Mouse (Mus musculus) limb, embryonic 15.5 days (tissue): ENCODE data around the gene Klc3. TPM values are rescaled to one million over a fixed set of nuclear protein-coding genes. Genes with fewer than 3 reads are reported as not detected.

ENCODE experiments used
- ATAC-seq: fragments of 200-750 bp; cut with Nextera tagmentation; 2 replicates; pipeline ENCODE4 v1.8.0; 2017; ENCODE audit warnings: low read depth, moderate TSS enrichment; ENCODE audit not compliant: insufficient number of reproducible peaks, low FRiP score, low TSS enrichment
- H3K27ac ChIP-seq: fragments of 300-500 bp; sonication (generic); 2 replicates; pipeline ENCODE4 v1.5.1; 2015; ENCODE audit warnings: moderate library complexity, mild to moderate bottlenecking, inconsistent platforms
- H3K27me3 ChIP-seq: fragments of 300-500 bp; sonication (generic); 2 replicates; pipeline ENCODE4 v1.6.1; 2015; ENCODE audit warnings: inconsistent platforms
- H3K36me3 ChIP-seq: fragments of 300-500 bp; sonication (generic); 2 replicates; pipeline ENCODE4 v1.6.1; 2015; ENCODE audit warnings: inconsistent platforms
- H3K4me1 ChIP-seq: fragments of 300-500 bp; sonication (generic); 2 replicates; pipeline ENCODE4 v1.6.1; 2015; ENCODE audit warnings: inconsistent platforms
- H3K4me2 ChIP-seq: fragments of 300-500 bp; sonication (generic); 2 replicates; pipeline ENCODE4 v1.6.1; 2015; ENCODE audit warnings: mild to moderate bottlenecking, inconsistent platforms
- H3K4me3 ChIP-seq: fragments of 300-500 bp; sonication (generic); 2 replicates; pipeline ENCODE4 v1.5.1; 2015; ENCODE audit warnings: mild to moderate bottlenecking, inconsistent platforms
- H3K9ac ChIP-seq: fragments of 300-500 bp; sonication (generic); 2 replicates; pipeline ENCODE4 v1.6.1; 2015; ENCODE audit warnings: inconsistent platforms
- H3K9me3 ChIP-seq: fragments of 300-500 bp; sonication (generic); 2 replicates; pipeline ENCODE4 v1.6.1; 2016; ENCODE audit warnings: inconsistent platforms
- WGBS: fragments of 180-500 bp; shearing (Covaris S2); methylation state at CpG from one replicate; pipeline ENCODE4 v1.1.7; 2015; 5-methylcytosine and 5-hydroxymethylcytosine counted together
- polyA plus RNA-seq: library from polyadenylated mRNA; unstranded; fragments of >200 nt; fragmentation: Nextera tagmentation; extraction: Ambion mirVana; gene quantifications from 2 replicates; pipeline ENCODE4 v1.2.1, GENCODE M21; 2015

The Klc3 gene
- polyA plus RNA-seq, 1 experiment from 2014 or later, result 37.6 TPM

- WGBS, result 80% methylated on average over 6 of the region's 6 CpGs
- no peak overlapping the region for H3K9ac ChIP-seq
- H3K27ac ChIP-seq, result no peak overlapping the region
- no peak for ATAC-seq
- H3K36me3 ChIP-seq, result peaks cover 70% of the 10 kb centered on the region
- H3K27me3 ChIP-seq, result peaks cover 6% of the 10 kb centered on the region; the same call in 1 of the 2 replicates
- no peaks in the 10 kb centered on the region for H3K4me1 ChIP-seq
- no peak overlapping the region for H3K4me2 ChIP-seq
- no peak overlapping the region for H3K4me3 ChIP-seq
- H3K9me3 ChIP-seq, result no peaks in the 10 kb centered on the region
Observed at GRCm38 (mm10) chr7:19426888-19427287, 23.0 kb upstream of the Klc3 start.

DNA sequence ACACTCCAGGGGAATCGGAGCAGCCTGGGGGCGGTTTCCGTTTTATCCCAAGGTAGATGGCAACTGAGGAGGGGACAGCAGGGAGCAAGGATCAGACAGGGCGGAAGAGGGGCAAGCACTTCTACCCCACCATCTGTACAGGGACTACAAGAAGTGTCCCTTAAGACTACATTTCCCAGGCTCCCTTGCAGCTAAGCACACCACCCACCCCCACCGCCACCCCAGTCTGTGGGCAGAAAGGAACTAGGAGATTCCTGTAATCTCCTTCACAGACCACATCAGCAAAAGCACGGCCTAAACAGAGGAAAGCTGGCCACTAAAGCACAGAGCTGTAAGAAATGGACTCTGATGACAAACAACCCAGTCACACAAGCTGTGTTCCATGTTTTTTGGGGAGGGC lies 22.4 kb upstream of the Klc3 start:
- no peak for ATAC-seq
- Histone ChIP-seq H3K27ac (no peak overlapping the region), H3K36me3 (peaks cover 65% of the 10 kb centered on the region), H3K9me3 (no peaks in the 10 kb centered on the region), H3K9ac (no peak overlapping the region), H3K4me2 (no peak overlapping the region), H3K27me3 (peaks cover 10% of the 10 kb centered on the region), H3K4me1 (peaks cover 3% of the 10 kb centered on the region; the same call in 1 of the 2 replicates), H3K4me3 (no peak overlapping the region)
- 77% methylated on average over 6 of the region's 6 CpGs for WGBS

DNA sequence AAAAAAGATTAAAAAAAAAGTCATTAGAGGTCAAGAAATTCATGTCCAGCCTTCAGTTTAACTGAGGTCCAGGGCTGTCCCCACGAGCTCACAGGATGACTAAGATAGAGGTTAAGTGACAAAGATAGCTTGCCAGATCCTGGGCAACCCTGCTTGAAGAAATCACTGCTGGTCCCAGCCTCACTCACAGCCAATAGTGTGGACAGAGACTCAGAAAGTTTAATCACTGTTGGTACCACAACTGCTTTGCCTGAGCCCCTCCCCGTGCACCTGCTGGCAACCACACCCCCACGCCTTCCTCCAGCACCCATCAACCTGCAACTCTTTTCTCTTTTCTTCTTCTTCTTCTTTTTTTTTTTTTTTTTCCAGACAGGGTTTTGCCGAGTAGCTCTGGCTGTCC lies 20.1 kb upstream of the Klc3 start:
- Histone ChIP-seq H3K4me2 (no peak overlapping the region), H3K36me3 (peaks cover 42% of the 10 kb centered on the region), H3K9ac (no peak overlapping the region), H3K4me1 (peaks cover 13% of the 10 kb centered on the region), H3K9me3 (no peaks in the 10 kb centered on the region), H3K27me3 (peaks cover 31% of the 10 kb centered on the region), H3K4me3 (no peak overlapping the region), H3K27ac (no peak overlapping the region)
- no peak for ATAC-seq
- 57% methylated on average over 4 of the region's 4 CpGs for WGBS

DNA sequence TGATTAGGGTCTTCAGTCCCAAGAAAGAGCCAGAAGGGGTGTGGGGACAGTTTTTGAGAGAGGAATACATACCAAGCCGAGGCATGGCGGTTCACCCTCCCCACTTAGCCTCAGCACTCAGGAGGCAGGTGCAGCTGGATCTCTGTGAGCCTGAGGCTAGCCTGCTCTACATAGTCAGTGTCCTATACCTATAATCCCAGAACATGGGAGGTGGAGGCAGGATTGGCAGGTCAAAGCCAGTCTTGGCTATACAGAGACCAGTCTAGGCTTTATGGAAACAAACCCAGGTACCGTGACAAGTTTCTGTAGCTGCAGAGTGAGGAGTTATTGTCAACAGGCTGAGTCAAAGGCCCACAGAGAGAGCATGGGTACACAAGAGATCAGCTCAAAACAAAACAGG lies 19.2 kb upstream of the Klc3 start:
- no peak for ATAC-seq
- no peak overlapping the region for H3K27ac ChIP-seq
- no peaks in the 10 kb centered on the region for H3K9me3 ChIP-seq
- no peak overlapping the region for H3K9ac ChIP-seq
- 91% methylated on average over 3 of the region's 3 CpGs for WGBS
- H3K27me3 ChIP-seq, result peaks cover 40% of the 10 kb centered on the region
- peaks cover 32% of the 10 kb centered on the region for H3K36me3 ChIP-seq
- no peak overlapping the region for H3K4me3 ChIP-seq
- peaks cover 13% of the 10 kb centered on the region for H3K4me1 ChIP-seq
- H3K4me2 ChIP-seq, result no peak overlapping the region

DNA sequence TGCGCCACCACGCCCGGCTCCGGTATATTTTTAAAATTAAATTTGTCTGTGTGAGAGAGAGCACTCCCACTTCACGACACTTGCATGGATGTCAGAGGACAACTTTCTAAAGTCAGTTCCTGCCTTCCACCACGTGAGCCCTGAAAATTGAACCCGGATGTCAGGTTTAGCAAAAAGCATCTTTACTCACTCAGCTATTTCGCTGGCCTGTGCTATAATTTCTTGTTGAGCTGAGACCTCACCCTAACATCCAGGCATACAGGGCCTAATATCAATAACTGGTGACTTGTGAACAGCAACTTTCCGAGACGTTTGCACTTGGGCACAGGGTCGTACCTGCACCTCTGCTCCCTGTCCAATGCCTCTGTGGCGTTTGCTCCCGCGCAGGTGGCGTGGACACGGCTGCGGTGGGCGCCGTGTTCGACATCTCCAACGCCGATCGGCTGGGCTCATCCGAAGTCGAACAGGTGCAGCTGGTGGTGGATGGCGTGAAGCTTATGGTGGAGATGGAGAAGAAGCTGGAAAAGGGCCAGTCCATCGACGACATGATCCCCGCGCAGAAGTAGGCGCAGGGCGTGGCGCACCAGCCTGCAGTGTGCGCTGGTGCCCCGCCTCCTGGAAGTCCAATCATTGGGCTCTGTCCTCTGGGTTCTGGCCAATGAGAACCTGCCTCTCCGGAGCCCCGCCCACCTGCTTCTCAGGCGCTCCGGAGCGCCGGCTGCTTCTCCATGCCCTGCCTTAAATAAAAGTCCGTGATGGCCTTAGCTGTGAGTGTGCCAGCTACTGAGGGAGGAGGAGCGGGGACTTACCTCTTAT lies 17.1 kb upstream of the Klc3 start:
- ATAC-seq, result peak; percentile 74; the same call in 1 of the 2 replicates
- H3K4me2 ChIP-seq, result peak overlapping the region; percentile 48
- no peak overlapping the region for H3K9ac ChIP-seq
- H3K27me3 ChIP-seq, result peaks cover 56% of the 10 kb centered on the region
- peaks cover 13% of the 10 kb centered on the region for H3K4me1 ChIP-seq
- H3K9me3 ChIP-seq, result no peaks in the 10 kb centered on the region
- WGBS, result 11% methylated on average over 43 of the region's 43 CpGs
- H3K36me3 ChIP-seq, result peaks cover 12% of the 10 kb centered on the region
- no peak overlapping the region for H3K27ac ChIP-seq
- peak overlapping the region; percentile 28 for H3K4me3 ChIP-seq

- H3K4me1 ChIP-seq, result peaks cover 13% of the 10 kb centered on the region
- H3K4me2 ChIP-seq, result peak overlapping the region; percentile 20; the same call in 1 of the 2 replicates
- no peak overlapping the region for H3K27ac ChIP-seq
- 5% methylated on average over 28 of the region's 28 CpGs for WGBS
- no peak overlapping the region for H3K4me3 ChIP-seq
- no peak overlapping the region for H3K9ac ChIP-seq
- ATAC-seq, result no peak
- peaks cover 56% of the 10 kb centered on the region for H3K27me3 ChIP-seq
- no peaks in the 10 kb centered on the region for H3K9me3 ChIP-seq
- H3K36me3 ChIP-seq, result peaks cover 3% of the 10 kb centered on the region
Observed at GRCm38 (mm10) chr7:19420121-19420520, 16.2 kb upstream of the Klc3 start.

DNA sequence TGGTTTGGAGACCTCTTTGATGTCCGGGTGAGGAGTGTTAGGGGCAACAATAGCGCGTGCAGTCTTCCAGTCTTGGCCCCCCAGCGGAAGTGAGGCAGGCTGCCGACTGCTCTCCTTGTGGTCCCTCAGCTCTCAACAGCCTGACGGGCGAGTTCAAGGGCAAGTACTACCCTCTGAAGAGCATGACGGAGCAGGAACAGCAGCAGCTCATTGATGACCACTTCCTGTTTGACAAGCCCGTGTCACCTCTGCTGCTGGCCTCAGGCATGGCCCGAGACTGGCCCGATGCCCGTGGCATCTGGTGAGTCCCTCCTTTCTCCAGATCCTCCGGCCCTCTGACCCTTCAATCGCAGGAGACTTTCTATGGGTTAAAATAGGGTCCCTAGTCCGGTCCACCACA lies 12.7 kb upstream of the Klc3 start:
- H3K4me3 ChIP-seq, result no peak overlapping the region
- H3K9me3 ChIP-seq, result no peaks in the 10 kb centered on the region
- H3K4me1 ChIP-seq, result peaks cover 12% of the 10 kb centered on the region
- H3K27ac ChIP-seq, result no peak overlapping the region
- H3K4me2 ChIP-seq, result no peak overlapping the region
- H3K9ac ChIP-seq, result no peak overlapping the region
- ATAC-seq, result no peak
- H3K27me3 ChIP-seq, result peaks cover 50% of the 10 kb centered on the region
- no peaks in the 10 kb centered on the region for H3K36me3 ChIP-seq
- 71% methylated on average over 15 of the region's 15 CpGs for WGBS

DNA sequence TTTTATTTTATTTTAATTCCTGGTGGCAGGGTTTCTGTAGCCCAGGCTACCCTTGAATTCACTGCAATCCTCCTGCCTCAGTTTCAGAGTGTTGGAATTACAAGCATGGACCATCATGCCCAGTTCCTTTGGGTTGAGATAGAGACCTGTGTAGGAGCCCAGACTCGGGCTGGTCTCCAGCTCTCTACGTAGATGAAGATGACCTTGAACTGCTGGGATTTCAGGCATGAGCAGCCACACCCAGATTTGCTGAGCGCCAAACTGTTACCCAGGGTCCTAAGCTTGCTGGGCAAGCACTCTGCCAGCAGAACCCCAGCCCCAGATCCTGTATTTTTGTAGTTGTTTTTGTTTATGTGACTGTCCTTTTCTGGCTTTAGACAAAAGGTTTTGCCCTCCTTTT lies 9.6 kb upstream of the Klc3 start:
- Histone ChIP-seq H3K4me3 (no peak overlapping the region), H3K9me3 (no peaks in the 10 kb centered on the region), H3K27me3 (peaks cover 22% of the 10 kb centered on the region), H3K27ac (no peak overlapping the region), H3K4me1 (0 out of 2 replicates have a peak, but pooled peaks cover 2% of the 10 kb centered on the region), H3K4me2 (no peak overlapping the region), H3K9ac (no peak overlapping the region), H3K36me3 (no peaks in the 10 kb centered on the region)
- no peak for ATAC-seq
- WGBS, result 87% methylated on average over 3 of the region's 3 CpGs

- H3K9ac ChIP-seq, result no peak overlapping the region
- no peak for ATAC-seq
- no peak overlapping the region for H3K27ac ChIP-seq
- 0 out of 2 replicates have a peak, but pooled peaks cover 5% of the 10 kb centered on the region for H3K27me3 ChIP-seq
- H3K36me3 ChIP-seq, result no peaks in the 10 kb centered on the region
- H3K9me3 ChIP-seq, result no peaks in the 10 kb centered on the region
- WGBS, result 76% methylated on average over 5 of the region's 5 CpGs
- H3K4me1 ChIP-seq, result 0 out of 2 replicates have a peak, but pooled peaks cover 2% of the 10 kb centered on the region
- no peak overlapping the region for H3K4me3 ChIP-seq
- no peak overlapping the region for H3K4me2 ChIP-seq
Observed at GRCm38 (mm10) chr7:19411783-19412182, 7.9 kb upstream of the Klc3 start.

GRCm38 (mm10) chr7:19410766-19411344 lies 7.0 kb upstream of the Klc3 start:
- no peaks in the 10 kb centered on the region for H3K36me3 ChIP-seq
- H3K4me3 ChIP-seq, result no peak overlapping the region
- H3K9me3 ChIP-seq, result no peaks in the 10 kb centered on the region
- H3K27me3 ChIP-seq, result 0 out of 2 replicates have a peak, but pooled peaks cover 4% of the 10 kb centered on the region
- peak; percentile 59 for ATAC-seq
- H3K4me1 ChIP-seq, result 0 out of 2 replicates have a peak, but pooled peaks cover 2% of the 10 kb centered on the region
- H3K4me2 ChIP-seq, result no peak overlapping the region
- 76% methylated on average over 11 of the region's 11 CpGs for WGBS
- no peak overlapping the region for H3K27ac ChIP-seq
- no peak overlapping the region for H3K9ac ChIP-seq

GRCm38 (mm10) chr7:19409753-19410152 lies 5.8 kb upstream of the Klc3 start:
- no peak overlapping the region for H3K4me2 ChIP-seq
- no peak overlapping the region for H3K9ac ChIP-seq
- WGBS, result 34% methylated on average over 6 of the region's 6 CpGs
- peak; percentile 36; the same call in 1 of the 2 replicates for ATAC-seq
- H3K27ac ChIP-seq, result peak overlapping the region; percentile 33; the same call in 1 of the 2 replicates
- H3K9me3 ChIP-seq, result no peaks in the 10 kb centered on the region
- no peak overlapping the region for H3K4me3 ChIP-seq
- peaks cover 11% of the 10 kb centered on the region for H3K27me3 ChIP-seq
- peaks cover 5% of the 10 kb centered on the region; the same call in 1 of the 2 replicates for H3K4me1 ChIP-seq
- H3K36me3 ChIP-seq, result no peaks in the 10 kb centered on the region

DNA sequence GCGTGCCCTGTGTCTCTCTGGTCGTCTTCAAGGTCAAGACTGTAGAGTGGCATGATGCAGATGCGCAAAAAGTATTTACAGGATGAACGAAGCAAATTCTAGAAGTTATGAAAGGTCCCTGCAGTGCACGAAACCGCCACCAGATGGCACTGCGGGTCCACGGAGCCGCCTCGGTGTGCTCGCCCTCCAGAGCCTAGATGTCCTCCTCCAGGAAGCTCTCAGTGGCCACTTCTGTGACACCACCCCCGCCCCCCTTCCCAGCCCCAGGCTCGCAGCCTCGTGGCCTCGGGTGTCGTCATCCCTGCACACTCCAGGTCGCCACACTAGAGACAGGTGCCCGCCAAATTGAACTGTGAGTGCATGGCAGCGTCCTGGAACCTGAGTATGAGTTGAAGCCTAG lies 1.5 kb upstream of the Klc3 start:
- peaks cover 39% of the 10 kb centered on the region for H3K27me3 ChIP-seq
- H3K9me3 ChIP-seq, result peaks cover 6% of the 10 kb centered on the region; the same call in 1 of the 2 replicates
- H3K4me2 ChIP-seq, result no peak overlapping the region
- no peak for ATAC-seq
- H3K27ac ChIP-seq, result no peak overlapping the region
- peaks cover 15% of the 10 kb centered on the region for H3K4me1 ChIP-seq
- WGBS, result 2% methylated on average over 19 of the region's 19 CpGs
- no peak overlapping the region for H3K4me3 ChIP-seq
- H3K9ac ChIP-seq, result no peak overlapping the region
- no peaks in the 10 kb centered on the region for H3K36me3 ChIP-seq
